In the genomic region with DNA sequence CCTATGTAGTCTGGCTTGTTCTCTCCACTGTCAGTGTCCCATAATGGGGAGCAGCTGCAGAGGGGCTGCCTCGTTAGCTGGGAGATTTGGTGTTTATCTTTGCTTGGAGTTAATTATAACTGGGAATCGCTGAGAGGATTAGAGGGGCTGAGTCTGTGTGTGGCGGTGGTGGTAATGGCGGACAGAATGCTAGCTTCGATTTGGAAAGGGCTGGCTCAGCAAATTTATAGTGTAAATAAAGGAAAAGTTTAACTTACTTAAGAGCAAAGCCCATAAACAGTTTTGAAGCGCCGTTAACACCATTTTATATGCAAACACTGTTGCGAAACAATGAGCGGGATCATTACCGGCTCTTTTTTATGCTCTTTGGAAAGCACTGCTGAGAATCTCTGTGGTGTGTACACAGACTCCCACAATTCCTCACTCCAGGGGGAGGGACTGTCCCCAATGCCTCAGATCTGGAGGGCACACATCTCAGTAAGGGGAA, we compare ENCODE assay signal across 10 mouse cellular contexts.
A peak's percentile ranks its signal among the peaks of the same experiment; 100 is the strongest.
DNase-seq lines count a peak whose midpoint lies in the region; ATAC-seq lines count a peak whose summit lies in the region.
"Had no signal": no experiment of that assay in that cellular context is flagged by ENCODE, and none has a peak within 500 bp of the region (broad histone marks: within the 10 kb centered on the region; RNA-seq: fewer than 3 reads in every experiment).

No protein-coding gene starts in this region.

- H3K27me3 ChIP-seq in heart, embryonic 11.5 days (ENCODE audit: control insufficient read depth, insufficient read depth, low read length), result no peaks in the 10 kb centered on the region
- no peaks in the 10 kb centered on the region for H3K27me3 ChIP-seq in embryonic facial prominence, embryonic 15.5 days
- H3K27me3 ChIP-seq in limb, embryonic 12.5 days, result peaks cover 67% of the 10 kb centered on the region
- no peaks in the 10 kb centered on the region for H3K27me3 ChIP-seq in midbrain, embryonic 14.5 days (ENCODE audit: control insufficient read depth, insufficient read depth, low read length)

- no peak for ATAC-seq in heart, embryonic 11.5 days (replicated peaks; ENCODE audit: insufficient number of reproducible peaks, low FRiP score, low TSS enrichment)
- peak; percentile 70 for ATAC-seq in embryonic facial prominence, embryonic 15.5 days (ENCODE audit: insufficient number of reproducible peaks, low FRiP score, low TSS enrichment, low read depth)
- ATAC-seq in limb, embryonic 12.5 days (ENCODE audit: insufficient number of reproducible peaks, insufficient read depth, low FRiP score, low TSS enrichment, low read depth), result no peak
- ATAC-seq in midbrain, embryonic 14.5 days (ENCODE audit: low FRiP score, low TSS enrichment), result peak; percentile 38; the same call in 1 of the 2 replicates
- ATAC-seq in erythroid progenitor cell, adult 5-6 weeks (replicated peaks; ENCODE audit: low FRiP score, poor library complexity, severe bottlenecking), result no peak

- no peak for DNase-seq in heart, postnatal 4 days
- DNase-seq in midbrain, embryonic 14.5 days, result peak; percentile 63
- no peak for DNase-seq in right cerebral cortex, postnatal 4 days
- no peak for DNase-seq in kidney, postnatal 25 days
- DNase-seq: gastrocnemius, postnatal 25 days; thymus, postnatal 4 days had no signal

- H3K4me1 ChIP-seq in heart, embryonic 11.5 days (ENCODE audit: control insufficient read depth, insufficient read depth, low read length), result no peaks in the 10 kb centered on the region
- peaks cover 20% of the 10 kb centered on the region for H3K4me1 ChIP-seq in embryonic facial prominence, embryonic 15.5 days
- peaks cover 18% of the 10 kb centered on the region for H3K4me1 ChIP-seq in limb, embryonic 12.5 days (replicated peaks)
- peaks cover 16% of the 10 kb centered on the region; the same call in 1 of the 2 replicates for H3K4me1 ChIP-seq in midbrain, embryonic 14.5 days (ENCODE audit: control insufficient read depth, insufficient read depth, low read length)

- H3K9ac ChIP-seq in heart, embryonic 11.5 days (ENCODE audit: low read depth, low read length), result 0 out of 2 replicates have a peak overlapping the region, but pooled peaks have one; percentile 18
- H3K9ac ChIP-seq in embryonic facial prominence, embryonic 15.5 days, result no peak overlapping the region
- 0 out of 2 replicates have a peak overlapping the region, but pooled peaks have one; percentile 12 for H3K9ac ChIP-seq in limb, embryonic 12.5 days (replicated peaks)
- no peak overlapping the region for H3K9ac ChIP-seq in midbrain, embryonic 14.5 days (replicated peaks; ENCODE audit: low read length)

- no peak overlapping the region for H3K4me3 ChIP-seq in heart, embryonic 11.5 days (ENCODE audit: low read depth, low read length)
- H3K4me3 ChIP-seq in embryonic facial prominence, embryonic 15.5 days (replicated peaks), result peak overlapping the region; percentile 18; the same call in 1 of the 2 replicates
- H3K4me3 ChIP-seq in limb, embryonic 12.5 days (replicated peaks), result peak overlapping the region; percentile 16
- H3K4me3 ChIP-seq in midbrain, embryonic 14.5 days (replicated peaks; ENCODE audit: low read depth, low read length), result no peak overlapping the region

- H3K27ac ChIP-seq in heart, embryonic 11.5 days (ENCODE audit: low read depth, low read length), result no peak overlapping the region
- H3K27ac ChIP-seq in embryonic facial prominence, embryonic 15.5 days (replicated peaks), result 0 out of 2 replicates have a peak overlapping the region, but pooled peaks have one; percentile 60
- H3K27ac ChIP-seq in limb, embryonic 12.5 days, result no peak overlapping the region
- H3K27ac ChIP-seq in midbrain, embryonic 14.5 days (replicated peaks; ENCODE audit: low read depth, low read length), result peak overlapping the region; percentile 9; the same call in 1 of the 2 replicates

- H3K4me2 ChIP-seq in heart, embryonic 11.5 days, result no peak overlapping the region
- H3K4me2 ChIP-seq in embryonic facial prominence, embryonic 15.5 days (replicated peaks), result peak overlapping the region; percentile 39
- peak overlapping the region; percentile 47 for H3K4me2 ChIP-seq in limb, embryonic 12.5 days
- H3K4me2 ChIP-seq in midbrain, embryonic 14.5 days (ENCODE audit: low read length), result no peak overlapping the region

- no peaks in the 10 kb centered on the region for H3K36me3 ChIP-seq in heart, embryonic 11.5 days (ENCODE audit: control insufficient read depth, insufficient read depth, low read length)
- no peaks in the 10 kb centered on the region for H3K36me3 ChIP-seq in embryonic facial prominence, embryonic 15.5 days
- 0 out of 2 replicates have a peak, but pooled peaks cover 3% of the 10 kb centered on the region for H3K36me3 ChIP-seq in limb, embryonic 12.5 days
- H3K36me3 ChIP-seq in midbrain, embryonic 14.5 days (ENCODE audit: control insufficient read depth, insufficient read depth, low read length), result no peaks in the 10 kb centered on the region

- H3K9me3 ChIP-seq in heart, embryonic 11.5 days (replicated peaks; ENCODE audit: control insufficient read depth, low read length), result no peaks in the 10 kb centered on the region
- H3K9me3 ChIP-seq in embryonic facial prominence, embryonic 15.5 days (replicated peaks), result no peaks in the 10 kb centered on the region
- H3K9me3 ChIP-seq in limb, embryonic 12.5 days, result 0 out of 2 replicates have a peak, but pooled peaks cover 5% of the 10 kb centered on the region
- no peaks in the 10 kb centered on the region for H3K9me3 ChIP-seq in midbrain, embryonic 14.5 days (ENCODE audit: control insufficient read depth, low read length)

- 53% methylated on average over 10 of the region's 10 CpGs for WGBS in heart, embryonic 11.5 days (ENCODE audit: insufficient replicate concordance)
- WGBS in embryonic facial prominence, embryonic 15.5 days, result 27% methylated on average over 10 of the region's 10 CpGs
- 21% methylated on average over 10 of the region's 10 CpGs for WGBS in limb, embryonic 12.5 days
- 46% methylated on average over 10 of the region's 10 CpGs for WGBS in midbrain, embryonic 14.5 days

Comparison
In these comparisons a context has a peak if more than half of its experiments do, and no peak if none do; other contexts are left out.
1. ATAC-seq: peak in embryonic facial prominence, embryonic 15.5 days (single experiment) and midbrain, embryonic 14.5 days (single experiment); none in heart, embryonic 11.5 days (single experiment), limb, embryonic 12.5 days (single experiment) and erythroid progenitor cell, adult 5-6 weeks (single experiment).
2. H3K27ac ChIP-seq: peak in embryonic facial prominence, embryonic 15.5 days (single experiment) and midbrain, embryonic 14.5 days (single experiment); none in heart, embryonic 11.5 days (single experiment) and limb, embryonic 12.5 days (single experiment).
3. H3K4me2 ChIP-seq: peak in embryonic facial prominence, embryonic 15.5 days (single experiment) and limb, embryonic 12.5 days (single experiment); none in heart, embryonic 11.5 days (single experiment) and midbrain, embryonic 14.5 days (single experiment).
4. H3K4me3 ChIP-seq: peak in embryonic facial prominence, embryonic 15.5 days (single experiment) and limb, embryonic 12.5 days (single experiment); none in heart, embryonic 11.5 days (single experiment) and midbrain, embryonic 14.5 days (single experiment).
5. H3K9ac ChIP-seq: peak in heart, embryonic 11.5 days (single experiment) and limb, embryonic 12.5 days (single experiment); none in embryonic facial prominence, embryonic 15.5 days (single experiment) and midbrain, embryonic 14.5 days (single experiment).